Mouse (Mus musculus) layer of hippocampus, postnatal 25 days (tissue): Measurements from ENCODE around the gene Fxn. TPM values are rescaled to one million over a fixed set of nuclear protein-coding genes. Genes with fewer than 3 reads are reported as not detected.

Source experiments
- total RNA-seq, 2 experiments: library from RNA; stranded (reverse); gene quantifications; 2 replicates each; pipeline ENCODE4 v1.2.3; 2021

Fxn gene
- total RNA-seq, 2 experiments from 2014 or later: 7.1 to 9.3 TPM

Other genes with a start within 250 kb of the Fxn start
- 1 to 10 TPM; 8.8 to 9.4 TPM for gene Fam189a2, start 249.6 kb downstream of the Fxn start, total RNA-seq
- gene Tjp2, start 55.6 kb downstream of the Fxn start, total RNA-seq: 10 to 100 TPM; 18.9 to 19.8 TPM
- 10 to 100 TPM; 31.4 to 39.5 TPM for gene Fam122a, start 196.8 kb upstream of the Fxn start, total RNA-seq